Mouse (Mus musculus) MEL (cell line): ENCODE results near the gene Rasal3. TPM values are rescaled to one million over a fixed set of nuclear protein-coding genes. Genes with fewer than 3 reads are reported as not detected.

Experiments
- DNase-seq: peaks from one replicate; pipeline ENCODE4 v3.0.0; 2011; ENCODE audit warnings: low read depth, low spot score
- H3K27ac ChIP-seq: 2 replicates; pipeline ENCODE4 v1.5.1; 2012; ENCODE audit warnings: low read depth, mild to moderate bottlenecking, control low read depth, low read length, moderate library complexity; ENCODE audit not compliant: control insufficient read depth
- H3K27me3 ChIP-seq, 2 experiments: fragments of 150-350 bp in 1 of 2; sonication (generic) in 1 of 2; 2 replicates each; pipeline ENCODE4 v1.6.1; 2012; ENCODE audit warnings: low read length in 2 of 2, mild to moderate bottlenecking in 2 of 2, improper control_type of control experiment in 1 of 2, moderate library complexity in 1 of 2; ENCODE audit not compliant: insufficient read depth in 2 of 2, control insufficient read depth in 1 of 2
- H3K36me3 ChIP-seq, 2 experiments: 2 replicates each; pipeline ENCODE4 v1.6.1; 2012 to 2014; ENCODE audit warnings: low read length in 2 of 2, improper control_type of control experiment in 1 of 2, inconsistent platforms in 1 of 2, mild to moderate bottlenecking in 1 of 2; ENCODE audit not compliant: insufficient read depth in 2 of 2, control insufficient read depth in 1 of 2
- H3K4me1 ChIP-seq, 2 experiments: fragments of 150-350 bp in 1 of 2; sonication (generic) in 1 of 2; 2 replicates each; pipeline ENCODE4 v1.6.1; 2012; ENCODE audit warnings: low read length in 2 of 2, improper control_type of control experiment in 1 of 2, mild to moderate bottlenecking in 1 of 2; ENCODE audit not compliant: insufficient read depth in 2 of 2, control insufficient read depth in 1 of 2
- H3K4me3 ChIP-seq, 2 experiments: fragments of 150-350 bp in 1 of 2; sonication (generic) in 1 of 2; 2 replicates each; pipeline ENCODE4 v1.5.1; 2012; ENCODE audit warnings: low read depth in 2 of 2, low read length in 2 of 2, mild to moderate bottlenecking in 2 of 2, moderate library complexity in 2 of 2, control low read depth in 1 of 2, improper control_type of control experiment in 1 of 2; ENCODE audit not compliant: control insufficient read depth in 1 of 2, insufficient read depth in 1 of 2
- H3K79me2 ChIP-seq: 2 replicates; pipeline ENCODE4 v1.6.1; 2012; ENCODE audit warnings: mild to moderate bottlenecking, low read length, moderate library complexity; ENCODE audit not compliant: control insufficient read depth, poor library complexity, insufficient read depth
- H3K9ac ChIP-seq: 2 replicates; pipeline ENCODE4 v1.6.1; 2012; ENCODE audit warnings: low read depth, mild to moderate bottlenecking, control low read depth, low read length, moderate library complexity; ENCODE audit not compliant: control insufficient read depth, poor library complexity, severe bottlenecking
- H3K9me3 ChIP-seq: fragments of 150-350 bp; sonication (generic); replicated peaks from 2 replicates; pipeline ENCODE4 v1.6.1; 2012; ENCODE audit warnings: mild to moderate bottlenecking, low read length, improper control_type of control experiment, moderate library complexity; ENCODE audit not compliant: insufficient read depth
- BHLHE40 ChIP-seq: IDR thresholded peaks from 2 replicates; pipeline ENCODE4 v1.6.1; 2012; ENCODE audit warnings: low read depth, mild to moderate bottlenecking, inconsistent platforms, low read length, improper control_type of control experiment, borderline replicate concordance
- CHD2 ChIP-seq: IDR thresholded peaks from 2 replicates; pipeline ENCODE4 v1.6.1; 2011; ENCODE audit warnings: low read length, improper control_type of control experiment
- CTCF ChIP-seq, 3 experiments: IDR thresholded peaks in 2 of 3; conservative IDR thresholded peaks in 1 of 3; 2 replicates each; pipeline ENCODE4 v1.5.1; 2011 to 2012; ENCODE audit warnings: low read length in 3 of 3, low read depth in 2 of 3, mild to moderate bottlenecking in 2 of 3, improper control_type of control experiment in 1 of 3, inconsistent platforms in 1 of 3, mixed read lengths in 1 of 3, moderate library complexity in 1 of 3; ENCODE audit not compliant: control insufficient read depth in 1 of 3, insufficient read depth in 1 of 3, poor library complexity in 1 of 3, severe bottlenecking in 1 of 3
- E2F4 ChIP-seq: IDR thresholded peaks from 2 replicates; pipeline ENCODE4 v1.6.1; 2011; ENCODE audit warnings: low read depth, low read length, improper control_type of control experiment, borderline replicate concordance
- ELF1 ChIP-seq: IDR thresholded peaks from 2 replicates; pipeline ENCODE4 v1.6.1; 2014; ENCODE audit warnings: low read depth, mild to moderate bottlenecking, inconsistent platforms, low read length, improper control_type of control experiment, moderate library complexity
- ETS1 ChIP-seq: IDR thresholded peaks from 2 replicates; pipeline ENCODE4 v1.6.1; 2012; ENCODE audit warnings: low read depth, mild to moderate bottlenecking, inconsistent platforms, low read length, improper control_type of control experiment, moderate library complexity
- HCFC1 ChIP-seq: IDR thresholded peaks from 2 replicates; pipeline ENCODE4 v1.6.1; 2012; ENCODE audit warnings: low read depth, mild to moderate bottlenecking, inconsistent platforms, low read length, improper control_type of control experiment, moderate library complexity
- JUND ChIP-seq: IDR thresholded peaks from 2 replicates; pipeline ENCODE4 v1.6.1; 2011; ENCODE audit warnings: low read depth, mild to moderate bottlenecking, improper control_type of control experiment, low read length
- MAX ChIP-seq: IDR thresholded peaks from 2 replicates; pipeline ENCODE4 v1.6.1; 2011; ENCODE audit warnings: low read length, improper control_type of control experiment
- MAZ ChIP-seq: IDR thresholded peaks from 2 replicates; pipeline ENCODE4 v1.6.1; 2012; ENCODE audit warnings: low read depth, mild to moderate bottlenecking, inconsistent platforms, low read length, improper control_type of control experiment
- MXI1 ChIP-seq: IDR thresholded peaks from 2 replicates; pipeline ENCODE4 v1.6.1; 2011; ENCODE audit warnings: mild to moderate bottlenecking, low read depth, low read length, improper control_type of control experiment
- MYB ChIP-seq: IDR thresholded peaks from 2 replicates; pipeline ENCODE4 v1.6.1; 2011; ENCODE audit warnings: mild to moderate bottlenecking, low read depth, low read length, improper control_type of control experiment
- MYC ChIP-seq: IDR thresholded peaks from 2 replicates; pipeline ENCODE4 v1.6.1; 2011; ENCODE audit warnings: low read depth, mild to moderate bottlenecking, low read length, improper control_type of control experiment, moderate library complexity
- NRF1 ChIP-seq: IDR thresholded peaks from 2 replicates; pipeline ENCODE4 v1.6.1; 2014; ENCODE audit warnings: low read depth, mild to moderate bottlenecking, inconsistent platforms, low read length, improper control_type of control experiment, moderate library complexity; ENCODE audit not compliant: poor library complexity, insufficient read depth, severe bottlenecking
- POLR2AphosphoS5 ChIP-seq: IDR thresholded peaks from 2 replicates; pipeline ENCODE4 v1.6.1; 2012; ENCODE audit warnings: low read depth, borderline replicate concordance, mild to moderate bottlenecking, inconsistent platforms, low read length, moderate library complexity, mixed read lengths
- RAD21 ChIP-seq: IDR thresholded peaks from 2 replicates; pipeline ENCODE4 v1.6.1; 2011; ENCODE audit warnings: mild to moderate bottlenecking, low read depth, low read length, improper control_type of control experiment
- RCOR1 ChIP-seq: IDR thresholded peaks from 2 replicates; pipeline ENCODE4 v1.6.1; 2012; ENCODE audit warnings: low read depth, mild to moderate bottlenecking, inconsistent platforms, low read length, improper control_type of control experiment
- SMC3 ChIP-seq: IDR thresholded peaks from 2 replicates; pipeline ENCODE4 v1.6.1; 2011; ENCODE audit warnings: low read depth, low read length, improper control_type of control experiment
- TAL1 ChIP-seq: IDR thresholded peaks from 2 replicates; pipeline ENCODE4 v1.6.1; 2012; ENCODE audit warnings: mild to moderate bottlenecking, inconsistent platforms, low read length, moderate library complexity, mixed read lengths
- UBTF ChIP-seq: IDR thresholded peaks from 2 replicates; pipeline ENCODE4 v1.6.1; 2012; ENCODE audit warnings: low read depth, mild to moderate bottlenecking, inconsistent platforms, low read length, improper control_type of control experiment, moderate library complexity, borderline replicate concordance; ENCODE audit not compliant: insufficient read depth
- ZC3H11A ChIP-seq: IDR thresholded peaks from 2 replicates; pipeline ENCODE4 v1.6.1; 2012; ENCODE audit warnings: low read depth, mild to moderate bottlenecking, inconsistent platforms, low read length, improper control_type of control experiment
- ZKSCAN1 ChIP-seq: IDR thresholded peaks from 2 replicates; pipeline ENCODE4 v1.6.1; 2012; ENCODE audit warnings: low read depth, mild to moderate bottlenecking, inconsistent platforms, low read length, improper control_type of control experiment, moderate library complexity
- ZMIZ1 ChIP-seq: IDR thresholded peaks from 2 replicates; pipeline ENCODE4 v1.6.1; 2012; ENCODE audit warnings: low read depth, mild to moderate bottlenecking, inconsistent platforms, low read length, improper control_type of control experiment, moderate library complexity
- polyA plus RNA-seq, 2 experiments: library from polyadenylated mRNA; stranded (reverse) in 1 of 2; unstranded in 1 of 2; fragments of >175 nt in 1 of 2; fragments of >200 nt in 1 of 2; gene quantifications; 2 replicates each; pipeline versions ENCODE4 v1.2.1 to v1.2.4; 2012; ENCODE audit warnings: low replicate concordance in 2 of 2, low read depth in 1 of 2; ENCODE audit not compliant: insufficient read length in 2 of 2, insufficient read depth in 1 of 2, missing spikeins in 1 of 2
- total RNA-seq: library from RNA; depleted of rRNA; stranded (reverse); fragments of 300-350 nt; gene quantifications from 2 replicates; pipeline ENCODE4 v1.2.3, GENCODE M21; 2012

Gene Rasal3
- total and polyA plus RNA-seq, 3 experiments: 0.04 TPM; not detected in 1

- DNase-seq: peak; percentile 4
- Histone ChIP-seq H3K9me3 (no peaks in the 10 kb centered on the region), H3K9ac (no peak overlapping the region), H3K27me3 (no peaks in the 10 kb centered on the region), H3K4me3 (no peak overlapping the region; a peak in 1 of 4 replicates), H3K79me2 (no peaks in the 10 kb centered on the region; the same call in 1 of the 2 replicates), H3K36me3 (no peaks in the 10 kb centered on the region), H3K4me1 (peaks cover 0 to 6% of the 10 kb centered on the region in 2 experiments; a peak in 1 of 4 replicates), H3K27ac (no peak overlapping the region)
- TF ChIP-seq MXI1: no peak
- no peak for TF ChIP-seq ZMIZ1
- no peak for TF ChIP-seq POLR2AphosphoS5
- TF ChIP-seq MAZ: no peak
- TF ChIP-seq ELF1: no peak
- no peak for TF ChIP-seq NRF1
- TF ChIP-seq E2F4: no peak
- TF ChIP-seq MAX: no peak
- TF ChIP-seq ETS1: no peak
- TF ChIP-seq TAL1: no peak
Observed at GRCm38 (mm10) chr17:32387986-32388369, 15.4 kb downstream of the Rasal3 start.

- no peak for TF ChIP-seq ZC3H11A
- no peak for TF ChIP-seq UBTF
- peak; percentile 9 for TF ChIP-seq RAD21
- TF ChIP-seq CTCF (IDR thresholded peaks at IDR 0.05 in 2 of 3, conservative IDR thresholded peaks at IDR 0.05 in 1 of 3; ENCODE audit: control insufficient read depth in 1 of 3, insufficient read depth in 1 of 3, low read depth in 2 of 3, low read length in 3 of 3, poor library complexity in 1 of 3, severe bottlenecking in 1 of 3): peak; percentile 69 to 82 (median 73)
- Histone ChIP-seq H3K36me3 (no peaks in the 10 kb centered on the region), H3K27me3 (no peaks in the 10 kb centered on the region), H3K79me2 (no peaks in the 10 kb centered on the region; the same call in 1 of the 2 replicates), H3K9me3 (no peaks in the 10 kb centered on the region), H3K9ac (no peak overlapping the region), H3K4me1 (peaks cover 0 to 6% of the 10 kb centered on the region in 2 experiments; a peak in 1 of 4 replicates), H3K4me3 (no peak overlapping the region), H3K27ac (no peak overlapping the region)
- DNase-seq: peak; percentile 71
Observed at GRCm38 (mm10) chr17:32386659-32387432, 16.5 kb downstream of the Rasal3 start.

- no peak overlapping the region for H3K4me3 ChIP-seq
- no peaks in the 10 kb centered on the region for H3K36me3 ChIP-seq
- no peak for TF ChIP-seq JUND
- no peak for TF ChIP-seq MAX
- no peak for TF ChIP-seq ZC3H11A
- no peak for TF ChIP-seq NRF1
- no peak for TF ChIP-seq ELF1
- TF ChIP-seq MYB: no peak
- no peak for TF ChIP-seq CHD2
- no peak for TF ChIP-seq SMC3
- no peak for TF ChIP-seq MYC
- TF ChIP-seq BHLHE40: no peak
- TF ChIP-seq RCOR1: no peak
- no peak for TF ChIP-seq ZKSCAN1
- TF ChIP-seq ZMIZ1: no peak
- TF ChIP-seq POLR2AphosphoS5: no peak
- TF ChIP-seq HCFC1: no peak
- TF ChIP-seq E2F4: no peak
- H3K4me1 ChIP-seq: 0 out of 4 replicates have a peak, but pooled peaks cover 0 to 2% of the 10 kb centered on the region in 2 experiments
- H3K9ac ChIP-seq: no peak overlapping the region
- no peaks in the 10 kb centered on the region for H3K79me2 ChIP-seq
- DNase-seq: no peak
- no peaks in the 10 kb centered on the region for H3K9me3 ChIP-seq
- no peak overlapping the region for H3K27ac ChIP-seq
- H3K27me3 ChIP-seq: no peaks in the 10 kb centered on the region
Observed at GRCm38 (mm10) chr17:32383661-32384060, 19.7 kb downstream of the Rasal3 start.
